Mouse (Mus musculus): ENCODE results near the gene Clpsl2. TPM values are rescaled to one million over a fixed set of nuclear protein-coding genes. Genes with fewer than 3 reads are reported as not detected.

Gene Clpsl2
- polyA plus RNA-seq, 1 experiment from 2014 or later = not detected

DNA sequence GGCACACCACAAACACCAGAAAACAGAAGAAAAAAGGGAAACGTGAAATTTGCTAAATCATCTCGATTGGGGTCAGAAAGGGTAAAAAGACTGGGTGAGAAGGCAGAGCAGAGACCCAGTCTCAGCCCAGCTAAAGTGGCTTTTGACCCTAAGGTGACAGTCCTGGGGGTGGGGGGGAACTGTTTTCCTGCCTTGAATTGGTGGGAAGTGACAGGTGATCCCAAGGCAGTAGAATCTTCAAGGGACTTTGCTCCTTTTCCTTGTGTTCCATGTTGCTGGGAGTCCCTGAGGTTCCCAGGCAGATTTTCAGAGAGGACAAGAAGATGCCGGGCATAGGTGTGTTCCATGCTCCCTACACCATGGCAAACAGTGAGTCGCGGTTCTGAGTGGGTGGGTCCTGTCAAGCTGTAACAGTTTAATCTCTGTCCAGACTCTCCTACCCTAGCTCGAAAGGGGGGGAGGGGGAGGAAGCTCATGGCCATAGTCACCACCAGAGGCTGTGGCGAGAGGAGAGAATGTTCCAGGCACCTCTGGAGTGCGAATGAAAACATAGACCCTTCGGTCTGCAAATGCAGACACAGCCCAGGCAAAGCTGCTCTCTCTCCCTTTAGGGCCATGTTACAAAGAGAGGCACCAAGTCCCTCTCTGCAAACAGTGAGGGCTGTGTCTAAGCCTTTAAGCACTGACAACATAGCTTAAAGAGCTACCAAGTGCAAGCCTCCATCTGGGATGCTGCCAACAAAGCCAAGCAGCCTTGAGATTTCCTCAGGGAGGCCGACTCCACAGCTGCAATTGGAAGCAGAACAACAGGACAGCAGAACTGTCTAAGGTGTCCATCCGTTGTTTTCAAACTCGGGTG, 21.8 kb upstream of the Clpsl2 start:
- no peak; the same call in 1 of the 2 replicates for ATAC-seq
- Histone ChIP-seq H3K36me3 (ENCODE audit: control insufficient read depth, insufficient read depth, low read length) (no peaks in the 10 kb centered on the region), H3K4me2 (ENCODE audit: low read depth, low read length) (peak overlapping the region; percentile 37), H3K9ac (ENCODE audit: low read depth, low read length) (0 out of 2 replicates have a peak overlapping the region, but pooled peaks have one; percentile 20), H3K4me3 (ENCODE audit: low read length) (no peak overlapping the region), H3K27me3 (replicated peaks; ENCODE audit: control insufficient read depth, insufficient read depth, low read length) (no peaks in the 10 kb centered on the region), H3K4me1 (ENCODE audit: control insufficient read depth, insufficient read depth, low read length) (peaks cover 18% of the 10 kb centered on the region), H3K9me3 (ENCODE audit: control insufficient read depth, low read length) (no peaks in the 10 kb centered on the region), H3K27ac (ENCODE audit: low read length) (no peak overlapping the region)
- WGBS = 36% methylated on average over 12 of the region's 12 CpGs

DNA sequence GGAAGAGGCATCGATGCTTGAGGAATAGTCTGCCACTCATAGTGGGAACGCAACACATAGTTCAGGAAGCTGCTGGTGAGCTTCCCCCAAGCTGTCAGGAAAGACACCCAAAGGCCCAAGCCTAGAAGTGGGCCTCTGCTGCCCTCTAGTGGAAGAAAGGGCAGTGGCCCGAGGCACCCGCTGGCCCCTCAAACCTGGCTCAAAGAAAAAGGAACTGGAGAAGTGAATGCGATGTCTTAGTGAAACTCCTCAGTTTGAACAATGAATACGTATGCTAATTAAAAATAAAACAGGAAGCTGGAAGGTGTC, 21.2 kb upstream of the Clpsl2 start:
- Histone ChIP-seq H3K27ac (ENCODE audit: low read length) (no peak overlapping the region), H3K4me3 (ENCODE audit: low read length) (no peak overlapping the region), H3K27me3 (replicated peaks; ENCODE audit: control insufficient read depth, insufficient read depth, low read length) (no peaks in the 10 kb centered on the region), H3K9ac (ENCODE audit: low read depth, low read length) (0 out of 2 replicates have a peak overlapping the region, but pooled peaks have one; percentile 20), H3K4me2 (ENCODE audit: low read depth, low read length) (peak overlapping the region; percentile 37), H3K4me1 (ENCODE audit: control insufficient read depth, insufficient read depth, low read length) (peaks cover 18% of the 10 kb centered on the region), H3K9me3 (ENCODE audit: control insufficient read depth, low read length) (no peaks in the 10 kb centered on the region), H3K36me3 (ENCODE audit: control insufficient read depth, insufficient read depth, low read length) (no peaks in the 10 kb centered on the region)
- peak; percentile 62 for ATAC-seq
- 4% methylated on average over 6 of the region's 6 CpGs for WGBS

DNA sequence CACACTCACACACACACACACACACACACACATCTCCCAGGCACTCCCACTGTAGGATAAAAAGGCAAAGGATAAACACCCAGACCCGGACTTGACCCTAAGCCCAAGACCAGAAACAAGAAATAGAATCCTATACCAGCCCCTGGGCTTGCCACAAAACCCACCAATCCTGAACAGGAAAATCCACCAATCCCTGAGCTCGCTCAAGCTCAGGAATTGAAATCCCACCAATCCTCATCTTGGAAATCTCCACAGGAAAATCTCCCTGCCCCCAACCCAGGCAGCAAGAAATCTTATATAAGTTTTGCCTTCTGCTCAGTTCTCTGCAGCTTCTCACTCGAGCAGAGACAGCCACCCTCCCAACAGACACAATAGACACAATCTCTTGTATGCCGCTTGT, 20.1 kb upstream of the Clpsl2 start:
- WGBS = 71% methylated on average over 4 of the region's 4 CpGs
- no peaks in the 10 kb centered on the region for H3K9me3 ChIP-seq (ENCODE audit: control insufficient read depth, low read length)
- no peak overlapping the region for H3K27ac ChIP-seq (ENCODE audit: low read length)
- no peak overlapping the region for H3K4me3 ChIP-seq (ENCODE audit: low read length)
- H3K4me1 ChIP-seq (ENCODE audit: control insufficient read depth, insufficient read depth, low read length) = peaks cover 12% of the 10 kb centered on the region
- no peak overlapping the region for H3K9ac ChIP-seq (ENCODE audit: low read depth, low read length)
- no peak for ATAC-seq
- no peak overlapping the region for H3K4me2 ChIP-seq (ENCODE audit: low read depth, low read length)
- H3K36me3 ChIP-seq (ENCODE audit: control insufficient read depth, insufficient read depth, low read length) = no peaks in the 10 kb centered on the region
- no peaks in the 10 kb centered on the region for H3K27me3 ChIP-seq (replicated peaks; ENCODE audit: control insufficient read depth, insufficient read depth, low read length)

DNA sequence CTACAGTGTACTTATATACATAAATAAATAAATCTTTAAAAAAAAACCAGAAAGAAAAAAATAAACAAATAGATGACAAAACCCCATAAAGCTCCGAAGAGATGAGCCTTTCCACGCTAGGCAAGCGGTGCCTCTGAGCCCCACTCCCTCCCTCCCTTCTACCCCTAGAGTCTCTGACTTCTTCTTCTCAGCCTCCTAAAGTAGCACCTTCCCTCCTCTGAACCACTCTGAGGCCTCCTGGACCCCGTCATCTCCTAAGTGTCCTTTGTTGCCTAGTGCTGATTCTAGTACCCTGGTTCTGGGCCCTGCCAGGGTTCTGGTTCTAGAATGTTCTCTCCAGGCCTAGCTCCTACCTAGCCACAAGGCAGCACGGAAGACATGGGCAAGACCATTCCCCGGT, 18.7 kb upstream of the Clpsl2 start, which contains the start of gene Armc12:
TSS of gene Armc12 (plus strand) at position 301 of the 400 bp plus-strand sequence.
- H3K9ac ChIP-seq (ENCODE audit: low read depth, low read length) = no peak within 1 kb of the TSS
- H3K9me3 ChIP-seq (ENCODE audit: control insufficient read depth, low read length) = no peaks in the 10 kb centered on the region
- no peak within 1 kb of the TSS for H3K4me3 ChIP-seq (ENCODE audit: low read length)
- WGBS = 85% methylated on average over 6 of the region's 6 CpGs
- H3K27ac ChIP-seq (ENCODE audit: low read length) = no peak within 1 kb of the TSS
- ATAC-seq = no peak
- H3K4me2 ChIP-seq (ENCODE audit: low read depth, low read length) = no peak within 1 kb of the TSS
- H3K4me1 ChIP-seq (ENCODE audit: control insufficient read depth, insufficient read depth, low read length) = peaks cover 12% of the 10 kb centered on the region
- no peaks in the 10 kb centered on the region for H3K27me3 ChIP-seq (replicated peaks; ENCODE audit: control insufficient read depth, insufficient read depth, low read length)
- H3K36me3 ChIP-seq (ENCODE audit: control insufficient read depth, insufficient read depth, low read length) = no peaks in the 10 kb centered on the region

GRCm38 (mm10) chr17:28531946-28532345, 17.3 kb upstream of the Clpsl2 start:
- H3K27ac ChIP-seq (ENCODE audit: low read length) = no peak overlapping the region
- no peak overlapping the region for H3K4me3 ChIP-seq (ENCODE audit: low read length)
- no peaks in the 10 kb centered on the region for H3K9me3 ChIP-seq (ENCODE audit: control insufficient read depth, low read length)
- no peak overlapping the region for H3K9ac ChIP-seq (ENCODE audit: low read depth, low read length)
- ATAC-seq = 0 out of 2 replicates have a peak, but pooled peaks have one; percentile 50
- no peak overlapping the region for H3K4me2 ChIP-seq (ENCODE audit: low read depth, low read length)
- WGBS = 21% methylated on average over 18 of the region's 18 CpGs
- H3K27me3 ChIP-seq (replicated peaks; ENCODE audit: control insufficient read depth, insufficient read depth, low read length) = no peaks in the 10 kb centered on the region
- peaks cover 12% of the 10 kb centered on the region for H3K4me1 ChIP-seq (ENCODE audit: control insufficient read depth, insufficient read depth, low read length)
- no peaks in the 10 kb centered on the region for H3K36me3 ChIP-seq (ENCODE audit: control insufficient read depth, insufficient read depth, low read length)

DNA sequence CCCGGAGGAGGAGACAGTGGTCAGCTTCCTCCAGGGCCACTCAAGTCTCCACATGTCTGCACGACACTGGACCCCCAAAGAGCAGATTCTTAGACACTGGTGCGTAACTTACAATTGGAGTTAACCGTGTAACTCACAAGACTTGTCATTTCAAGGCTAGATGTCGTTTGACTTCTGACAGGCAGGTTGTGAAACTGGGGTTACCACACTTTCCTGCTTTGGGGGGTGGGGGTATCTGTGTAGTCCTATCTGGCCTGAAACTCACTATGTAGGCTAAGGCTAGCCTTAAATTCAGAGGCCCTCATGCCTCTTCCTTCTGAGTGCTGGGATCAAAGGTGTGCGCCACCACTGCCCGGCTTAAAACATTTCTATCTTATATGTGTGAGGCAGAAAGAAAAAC, 16.7 kb upstream of the Clpsl2 start:
- ATAC-seq = no peak

GRCm38 (mm10) chr17:28533327-28533726, 15.9 kb upstream of the Clpsl2 start:
- no peak overlapping the region for H3K4me2 ChIP-seq (ENCODE audit: low read depth, low read length)
- H3K36me3 ChIP-seq (ENCODE audit: control insufficient read depth, insufficient read depth, low read length) = no peaks in the 10 kb centered on the region
- ATAC-seq = no peak
- 0 out of 2 replicates have a peak, but pooled peaks cover 3% of the 10 kb centered on the region for H3K4me1 ChIP-seq (ENCODE audit: control insufficient read depth, insufficient read depth, low read length)
- no peaks in the 10 kb centered on the region for H3K9me3 ChIP-seq (ENCODE audit: control insufficient read depth, low read length)
- H3K4me3 ChIP-seq (ENCODE audit: low read length) = no peak overlapping the region
- no peak overlapping the region for H3K9ac ChIP-seq (ENCODE audit: low read depth, low read length)
- H3K27ac ChIP-seq (ENCODE audit: low read length) = no peak overlapping the region
- WGBS = 84% methylated on average over 13 of the region's 13 CpGs
- H3K27me3 ChIP-seq (replicated peaks; ENCODE audit: control insufficient read depth, insufficient read depth, low read length) = no peaks in the 10 kb centered on the region

More for the DNA sequence above, 16.7 kb upstream of the Clpsl2 start:
- Histone ChIP-seq H3K27me3 (replicated peaks; ENCODE audit: control insufficient read depth, insufficient read depth, low read length) (no peaks in the 10 kb centered on the region), H3K4me2 (ENCODE audit: low read depth, low read length) (no peak overlapping the region), H3K9ac (ENCODE audit: low read depth, low read length) (no peak overlapping the region), H3K9me3 (ENCODE audit: control insufficient read depth, low read length) (no peaks in the 10 kb centered on the region), H3K4me3 (ENCODE audit: low read length) (no peak overlapping the region), H3K27ac (ENCODE audit: low read length) (no peak overlapping the region), H3K4me1 (ENCODE audit: control insufficient read depth, insufficient read depth, low read length) (peaks cover 6% of the 10 kb centered on the region), H3K36me3 (ENCODE audit: control insufficient read depth, insufficient read depth, low read length) (no peaks in the 10 kb centered on the region)
- 84% methylated on average over 7 of the region's 7 CpGs for WGBS

DNA sequence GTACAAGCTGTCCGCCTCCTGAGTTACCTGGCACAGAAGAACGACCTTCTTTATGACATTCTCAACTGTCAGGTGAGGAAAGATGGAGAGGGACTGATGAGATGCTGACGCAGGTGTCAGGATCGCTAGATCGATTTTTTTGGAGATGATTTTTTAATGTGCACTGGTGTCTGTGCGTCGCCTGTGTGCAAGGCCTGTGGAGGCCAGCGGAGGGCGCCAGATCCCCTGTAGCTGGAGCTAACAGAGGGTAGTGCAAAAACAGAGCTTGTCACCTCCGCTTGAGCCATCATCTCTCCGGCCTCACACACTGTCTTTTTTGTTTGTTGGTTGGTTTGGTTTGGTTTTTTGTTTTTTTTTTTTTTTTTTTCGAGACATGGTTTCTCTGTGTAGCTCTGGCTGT, 11.3 kb upstream of the Clpsl2 start:
- Histone ChIP-seq H3K4me1 (ENCODE audit: control insufficient read depth, insufficient read depth, low read length) (no peaks in the 10 kb centered on the region), H3K9me3 (ENCODE audit: control insufficient read depth, low read length) (peaks cover 4% of the 10 kb centered on the region; the same call in 1 of the 2 replicates), H3K4me3 (ENCODE audit: low read length) (no peak overlapping the region), H3K36me3 (ENCODE audit: control insufficient read depth, insufficient read depth, low read length) (no peaks in the 10 kb centered on the region), H3K27ac (ENCODE audit: low read length) (no peak overlapping the region), H3K4me2 (ENCODE audit: low read depth, low read length) (no peak overlapping the region), H3K9ac (ENCODE audit: low read depth, low read length) (no peak overlapping the region), H3K27me3 (replicated peaks; ENCODE audit: control insufficient read depth, insufficient read depth, low read length) (no peaks in the 10 kb centered on the region)
- WGBS = 46% methylated on average over 12 of the region's 12 CpGs
- no peak for ATAC-seq

DNA sequence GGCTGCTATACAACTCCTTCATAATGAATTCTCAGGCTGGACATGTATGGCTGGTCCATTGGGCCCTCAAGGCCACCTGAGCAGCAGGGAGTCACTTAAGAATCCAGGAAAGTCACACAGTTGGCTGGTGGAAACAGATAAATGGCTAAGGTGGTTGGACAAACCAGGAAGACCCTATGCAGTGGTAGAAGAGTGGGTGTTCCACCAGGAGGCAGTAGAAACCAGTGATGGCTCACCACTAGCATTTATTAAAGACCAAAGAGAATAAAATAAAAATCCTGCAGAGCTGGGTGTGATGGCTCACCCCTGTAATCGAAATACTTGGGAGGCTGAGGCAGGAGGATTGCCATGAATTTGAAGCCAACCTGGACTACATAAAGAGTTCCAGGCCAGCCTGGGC, 2.3 kb upstream of the Clpsl2 start:
- Histone ChIP-seq H3K36me3 (ENCODE audit: control insufficient read depth, insufficient read depth, low read length) (no peaks in the 10 kb centered on the region), H3K27ac (ENCODE audit: low read length) (no peak overlapping the region), H3K9ac (ENCODE audit: low read depth, low read length) (no peak overlapping the region), H3K4me1 (ENCODE audit: control insufficient read depth, insufficient read depth, low read length) (no peaks in the 10 kb centered on the region), H3K27me3 (replicated peaks; ENCODE audit: control insufficient read depth, insufficient read depth, low read length) (no peaks in the 10 kb centered on the region), H3K9me3 (ENCODE audit: control insufficient read depth, low read length) (no peaks in the 10 kb centered on the region), H3K4me3 (ENCODE audit: low read length) (no peak overlapping the region), H3K4me2 (ENCODE audit: low read depth, low read length) (no peak overlapping the region)
- 83% methylated on average over 1 of the region's 1 CpGs for WGBS
- ATAC-seq = no peak

Data from intestine, embryonic 16.5 days (tissue).